Mouse (Mus musculus) cerebellum, adult 9-10 months (tissue): ENCODE results near the gene Snx19.

ENCODE experiments used
- DNase-seq: peaks from one replicate; pipeline ENCODE4 v3.0.0; 2022

Snx19 gene

DNA sequence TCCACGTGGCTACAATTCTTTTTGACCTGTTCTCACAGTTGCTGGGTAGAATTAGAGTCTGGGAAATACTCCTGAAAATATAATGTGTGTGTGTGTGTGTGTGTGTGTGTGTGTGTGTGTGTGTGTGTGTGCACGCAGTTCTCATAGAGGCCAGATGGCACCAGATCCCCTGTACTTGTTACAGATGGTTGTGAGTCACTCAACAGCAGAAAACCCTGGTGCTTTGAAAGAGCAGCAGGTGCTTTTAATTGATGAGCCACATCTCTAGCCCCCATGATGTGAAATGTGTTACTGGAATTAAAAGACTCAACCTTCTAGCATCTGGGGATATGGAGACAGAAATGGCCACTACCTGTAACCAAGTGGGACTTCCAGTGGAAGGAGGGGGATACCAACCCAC, 58.3 kb downstream of the Snx19 start:
- no peak for DNase-seq

DNA sequence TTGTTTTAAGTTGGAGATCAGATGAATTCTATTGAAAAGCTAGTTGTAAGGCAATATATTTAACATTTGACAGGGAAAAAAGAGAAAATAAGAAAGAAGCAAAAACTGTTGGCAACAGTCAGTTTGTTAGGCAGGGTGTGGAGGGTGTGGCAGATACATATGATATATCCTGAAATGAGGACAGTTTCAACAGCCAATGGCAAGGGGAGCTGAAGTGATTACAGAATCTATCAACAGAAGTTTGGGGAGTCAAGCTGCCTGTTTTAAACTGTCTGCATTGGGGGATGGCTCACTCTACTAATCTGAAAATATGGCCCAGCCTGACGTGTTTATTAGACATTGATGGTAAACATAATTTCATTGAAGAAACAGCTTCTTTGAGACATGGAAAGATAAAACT, 61.5 kb downstream of the Snx19 start:
- no peak for DNase-seq

DNA sequence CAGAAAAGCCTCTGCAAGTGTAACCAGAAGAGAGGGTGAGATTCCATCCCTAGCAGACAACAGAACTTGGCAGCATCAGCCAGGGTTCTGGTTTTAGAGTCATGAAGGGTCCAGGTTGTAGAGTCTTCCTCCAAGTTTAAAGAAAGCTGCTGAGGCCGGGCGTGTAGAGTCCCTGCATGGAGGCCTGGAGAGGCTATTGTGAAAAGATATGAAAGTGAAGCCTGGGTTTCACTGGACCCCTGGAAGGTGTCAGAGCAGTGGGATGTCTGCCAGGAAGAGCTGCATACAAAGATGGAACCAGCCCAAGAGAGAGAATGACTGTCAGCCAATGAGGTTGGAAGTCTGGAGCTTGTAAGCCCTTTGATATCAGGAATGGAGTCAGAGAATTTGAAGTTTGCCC, 67.5 kb downstream of the Snx19 start:
- no peak for DNase-seq

DNA sequence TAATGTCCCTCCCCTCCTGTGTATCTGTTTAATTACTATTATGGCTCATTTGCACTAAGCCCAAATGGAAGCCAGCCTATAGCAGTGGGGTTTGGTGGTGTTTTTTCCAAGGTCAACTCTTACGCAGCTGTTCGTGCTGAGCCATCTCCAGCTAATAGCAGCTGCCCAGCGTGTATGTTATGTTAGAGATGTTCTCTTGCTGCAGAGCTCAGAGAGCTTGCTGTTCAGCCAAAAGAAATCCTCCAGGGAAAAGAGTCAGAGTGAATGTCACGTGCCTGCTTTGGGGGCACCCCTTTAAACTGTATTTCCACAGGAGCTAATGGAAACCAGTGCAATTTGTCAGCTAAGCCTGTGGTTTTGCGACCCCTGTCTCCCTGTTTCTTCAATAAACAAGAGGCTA, 82.1 kb downstream of the Snx19 start:
- no peak for DNase-seq

DNA sequence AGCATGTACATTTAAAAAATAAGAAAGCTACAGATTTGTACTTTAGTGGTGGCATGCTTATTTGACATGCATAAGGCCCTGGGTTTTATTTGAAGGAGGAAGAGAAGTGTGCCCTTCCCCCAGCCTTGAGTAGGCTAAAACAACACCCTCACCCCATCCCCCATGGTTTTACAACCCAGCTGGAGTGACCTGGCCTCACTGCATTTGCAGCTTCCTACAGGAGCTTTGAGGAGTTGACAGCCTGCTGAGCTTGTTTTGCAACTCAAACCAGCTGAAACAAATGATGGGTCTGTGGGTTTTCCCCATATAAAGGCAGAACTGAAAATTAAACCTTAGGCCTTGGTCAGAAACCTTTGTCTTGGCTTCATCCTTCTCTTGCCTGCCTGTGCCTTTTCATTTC, 89.0 kb downstream of the Snx19 start:
- DNase-seq, result no peak
